Mouse (Mus musculus) CH12F3 (cell line): ENCODE results near the gene Arfgef2.

Experiments
- in situ Hi-C: fragments of 300-500 bp; cut with MboI; formaldehyde crosslinking; loops from 2 replicates; pipeline ENCODE4 v1.14.3; 2020; ENCODE audit warnings: low sequenced_read_pairs

Gene Arfgef2

GRCm38 (mm10) chr2:166855771-166856170 lies 50.4 kb downstream of the Arfgef2 start:
- in situ Hi-C loops: no loop called here

DNA sequence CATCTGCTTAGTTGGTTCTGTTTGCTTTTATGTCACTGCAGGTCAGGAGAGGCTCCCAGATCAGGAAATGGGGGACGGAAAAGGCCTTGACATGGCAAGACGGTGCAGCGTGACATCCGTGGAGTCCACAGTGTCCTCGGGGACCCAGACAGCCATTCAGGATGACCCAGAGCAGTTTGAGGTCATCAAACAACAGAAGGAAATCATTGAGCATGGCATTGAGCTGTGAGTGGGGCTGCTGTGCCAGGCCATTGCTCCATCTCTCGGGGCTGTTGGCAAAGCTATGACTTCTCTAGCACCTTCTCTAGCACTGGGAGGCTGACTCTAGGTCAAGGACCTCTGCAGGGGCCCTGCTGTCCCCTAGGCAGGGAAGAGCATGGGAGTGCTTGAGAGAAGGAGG lies 51.0 kb downstream of the Arfgef2 start:
- in situ Hi-C loops: no loop called here

DNA sequence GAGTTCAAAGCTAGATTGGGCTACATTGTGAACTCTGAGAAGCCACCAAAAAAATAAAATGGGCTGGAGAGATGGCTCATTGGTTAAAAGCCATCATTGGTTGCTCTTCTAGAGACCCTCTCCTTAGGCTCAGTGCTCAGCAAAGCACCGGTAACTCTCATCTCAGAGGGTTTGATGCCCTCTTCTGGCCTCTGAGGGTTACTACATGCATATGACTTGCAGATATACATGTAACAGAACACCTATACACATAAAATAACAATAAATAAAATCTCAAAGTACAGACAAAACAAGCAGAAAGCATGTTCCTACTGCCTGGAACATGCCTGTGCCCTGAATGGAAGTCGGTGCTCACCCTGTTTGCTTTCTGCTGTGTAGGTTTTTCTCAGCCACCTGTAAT lies 51.7 kb downstream of the Arfgef2 start:
- in situ Hi-C loops: no loop called here

DNA sequence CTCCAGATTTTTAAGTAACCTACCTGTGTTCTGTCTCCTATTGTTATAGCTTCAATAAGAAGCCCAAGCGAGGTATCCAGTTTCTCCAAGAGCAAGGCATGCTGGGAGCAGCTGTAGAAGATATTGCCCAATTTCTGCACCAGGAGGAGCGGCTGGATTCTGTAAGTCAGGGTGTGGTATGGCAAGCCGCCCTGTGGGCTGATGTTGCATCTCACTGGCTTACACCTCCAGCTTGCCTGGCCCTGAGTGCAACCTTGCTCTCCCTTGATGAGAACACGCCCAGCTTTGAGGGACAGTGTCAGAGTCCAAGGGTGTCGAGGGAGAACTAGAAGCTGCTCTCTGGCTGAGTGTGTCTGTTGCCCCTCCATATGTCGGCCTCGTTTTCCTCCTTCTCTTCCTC lies 53.8 kb downstream of the Arfgef2 start:
- in situ Hi-C loops: no loop called here

- in situ Hi-C loops: no loop called here
Observed at GRCm38 (mm10) chr2:166862505-166862904, 57.1 kb downstream of the Arfgef2 start.

DNA sequence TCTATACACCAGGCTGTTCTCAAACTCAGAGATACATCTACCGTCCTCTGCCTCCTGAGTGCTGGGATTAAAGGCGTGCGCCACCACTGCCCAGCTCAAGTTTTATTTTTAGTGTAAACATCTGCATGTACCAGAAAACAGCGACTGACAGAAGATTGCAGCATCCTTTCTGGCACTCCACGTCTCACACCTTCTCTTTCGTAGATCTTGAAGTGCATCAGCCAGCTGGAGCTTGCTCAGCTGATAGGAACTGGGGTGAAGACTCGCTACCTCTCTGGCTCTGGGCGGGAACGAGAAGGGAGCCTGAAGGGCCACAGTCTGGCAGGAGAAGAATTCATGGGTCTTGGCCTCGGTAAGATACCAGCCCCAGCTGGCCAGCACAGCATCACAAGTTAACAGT lies 60.1 kb downstream of the Arfgef2 start:
- in situ Hi-C loops: no loop called here

- in situ Hi-C loops: no loop called here
Observed at GRCm38 (mm10) chr2:166870271-166870865, 65.0 kb downstream of the Arfgef2 start.

GRCm38 (mm10) chr2:166870899-166871298 lies 65.5 kb downstream of the Arfgef2 start:
- in situ Hi-C loops: no loop called here

DNA sequence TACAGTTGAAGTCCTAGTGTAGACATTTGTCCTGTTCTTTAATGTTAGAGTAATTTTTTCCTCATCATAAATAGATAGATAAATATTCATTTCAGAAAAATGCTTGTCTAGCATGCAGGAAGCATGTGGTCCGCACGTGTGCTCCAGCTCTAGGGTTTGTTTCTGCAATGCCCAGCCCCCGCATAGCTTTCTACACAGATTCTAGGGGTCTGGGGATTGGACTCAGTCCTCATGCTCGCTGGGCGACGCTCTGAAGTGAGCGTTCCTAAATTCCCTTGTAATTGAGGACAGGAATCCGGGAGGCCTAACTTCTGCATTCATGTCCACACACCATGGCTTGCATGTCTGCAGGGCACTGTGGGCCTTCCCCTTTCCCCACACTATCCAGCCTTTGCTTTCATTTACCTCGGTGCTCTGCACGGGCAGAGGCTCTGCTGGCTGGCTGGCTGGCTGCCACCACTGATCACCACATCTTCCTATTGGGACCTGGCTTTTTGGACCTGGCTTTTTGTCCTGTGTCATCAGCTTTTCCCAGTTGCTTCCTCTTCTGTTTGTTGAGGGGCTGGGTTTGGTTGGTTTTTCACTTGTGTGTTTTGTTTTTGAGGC lies 69.4 kb downstream of the Arfgef2 start:
- in situ Hi-C loops: no loop called here

- in situ Hi-C loops: no loop called here
Observed at GRCm38 (mm10) chr2:166875561-166875960, 70.2 kb downstream of the Arfgef2 start.

DNA sequence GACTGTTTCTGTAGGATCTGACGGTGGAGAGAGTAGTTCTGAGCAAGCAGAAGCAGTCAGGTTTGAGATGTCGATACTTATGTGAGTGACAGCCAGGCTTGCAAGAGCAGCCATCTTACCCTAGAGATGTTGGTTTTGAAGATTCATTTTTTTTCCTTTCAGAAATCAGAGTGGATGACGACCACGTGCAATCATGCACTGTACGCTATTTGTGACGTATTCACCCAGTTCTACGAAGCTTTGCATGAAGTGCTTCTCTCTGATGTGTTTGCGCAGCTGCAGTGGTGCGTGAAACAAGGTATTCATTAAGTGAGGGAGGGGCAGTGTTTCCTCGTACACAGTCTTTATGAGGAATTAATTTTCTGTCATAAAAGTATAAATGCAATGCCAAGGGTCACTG lies 70.9 kb downstream of the Arfgef2 start:
- in situ Hi-C loops: no loop called here

DNA sequence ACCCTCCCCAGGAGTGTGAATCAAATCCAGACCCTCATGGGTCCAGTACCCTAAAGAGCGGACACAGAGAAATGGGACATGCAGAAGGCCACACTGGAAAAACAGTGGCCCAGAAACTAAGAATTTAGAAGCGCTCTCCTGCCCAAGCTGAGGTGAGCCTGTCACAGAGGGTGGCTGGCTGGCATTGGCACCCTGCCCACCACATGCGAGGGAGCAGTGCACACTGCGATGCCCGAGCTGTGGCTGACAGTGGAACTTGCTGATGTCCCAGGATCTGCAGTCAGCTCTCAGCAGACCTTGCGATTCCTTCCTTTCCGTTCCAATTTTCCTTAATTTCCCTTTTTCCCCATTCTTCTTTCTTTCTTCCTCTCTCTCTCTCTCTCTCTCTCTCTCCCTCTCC lies 79.7 kb downstream of the Arfgef2 start:
- in situ Hi-C loops: no loop called here

DNA sequence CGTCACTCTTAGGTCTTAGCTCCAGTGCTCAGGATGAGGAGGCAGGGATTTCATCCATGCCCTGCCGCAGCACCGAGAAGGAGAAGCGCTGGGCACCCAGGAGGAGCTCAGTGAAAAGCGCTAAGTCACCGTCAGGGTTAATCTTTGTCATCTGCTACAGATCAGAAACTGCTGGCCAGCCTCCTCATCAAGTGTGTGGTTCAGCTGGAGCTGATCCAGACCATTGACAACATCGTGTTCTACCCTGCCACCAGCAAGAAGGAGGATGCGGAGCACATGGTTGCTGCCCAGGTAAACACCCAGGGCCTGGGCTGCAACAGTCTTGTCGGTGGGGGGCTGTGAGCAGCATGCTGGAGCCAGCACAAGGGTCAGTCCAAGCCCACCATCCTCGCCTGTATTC lies 80.2 kb downstream of the Arfgef2 start:
- in situ Hi-C loops: no loop called here

DNA sequence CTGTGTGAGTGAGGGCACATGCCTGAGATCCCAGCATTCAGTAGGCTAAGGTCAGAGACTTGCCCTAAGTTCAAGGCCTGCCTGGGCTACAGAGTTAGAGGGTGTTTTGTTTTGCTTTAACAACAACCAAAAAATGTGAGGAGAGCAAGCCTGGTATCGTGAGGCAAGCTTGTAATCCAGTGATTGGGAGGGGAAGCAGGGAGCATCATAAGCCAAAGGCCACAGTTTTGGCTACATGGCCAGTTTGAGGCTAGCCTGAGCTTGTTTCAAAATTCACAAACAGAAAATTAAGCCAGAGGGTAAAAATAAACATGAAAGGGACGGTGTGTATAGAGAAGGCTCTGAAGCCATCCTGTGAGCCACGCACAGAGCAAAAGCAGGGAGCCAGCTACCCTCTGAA lies 80.8 kb downstream of the Arfgef2 start:
- in situ Hi-C loops: no loop called here

DNA sequence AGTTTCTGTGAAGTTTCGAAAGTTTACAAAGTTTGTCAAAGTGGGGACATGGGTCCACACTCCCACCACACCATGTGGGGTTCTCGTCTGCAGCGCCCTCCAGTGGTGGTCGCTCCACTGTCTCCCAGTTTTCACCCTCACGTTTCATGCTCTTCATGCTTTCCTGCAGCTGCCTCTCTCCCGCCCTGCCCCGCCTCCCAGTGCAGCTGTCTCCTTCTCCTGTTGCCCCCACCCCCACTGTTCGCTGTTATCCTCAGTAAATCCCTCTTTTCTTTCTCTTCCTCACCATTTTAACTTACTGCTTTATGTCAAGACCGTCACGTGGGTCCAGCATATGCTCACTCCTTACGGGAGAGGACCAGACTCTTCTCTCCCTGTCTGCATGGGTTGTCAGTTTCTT lies 82.4 kb downstream of the Arfgef2 start:
- in situ Hi-C loops: no loop called here

- in situ Hi-C loops: no loop called here
Observed at GRCm38 (mm10) chr2:166891366-166891880, 86.0 kb downstream of the Arfgef2 start.

DNA sequence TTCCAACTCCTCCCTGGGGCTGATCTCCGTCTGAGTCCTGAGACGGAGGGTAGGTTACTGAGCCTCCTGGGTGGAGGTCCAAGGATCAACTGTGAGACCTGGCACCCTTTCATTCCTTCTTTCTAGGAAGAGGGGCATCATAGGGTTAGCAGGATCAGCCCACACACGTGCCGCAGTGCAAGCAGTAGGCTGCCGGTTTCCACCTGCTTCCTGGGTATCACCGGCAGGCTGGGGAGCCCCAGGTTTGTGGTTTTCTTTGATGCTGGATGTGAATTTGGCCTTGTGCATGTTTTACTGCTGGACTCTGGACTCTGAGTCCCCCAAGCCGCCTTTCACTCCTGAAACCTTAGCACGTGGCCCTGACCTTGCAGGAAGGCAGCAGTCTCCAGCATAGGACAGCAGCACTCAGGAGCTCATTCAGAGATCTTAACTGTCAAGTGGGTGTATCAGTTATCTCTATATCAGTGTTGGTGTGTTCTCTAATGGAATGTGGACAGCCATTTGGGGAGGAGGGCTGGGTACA lies 86.8 kb downstream of the Arfgef2 start:
- in situ Hi-C loops: no loop called here

- in situ Hi-C loops: no loop called here
Observed at GRCm38 (mm10) chr2:166893036-166893435, 87.6 kb downstream of the Arfgef2 start.

GRCm38 (mm10) chr2:166896368-166896767 lies 91.0 kb downstream of the Arfgef2 start:
- in situ Hi-C loops: no loop called here

GRCm38 (mm10) chr2:166896974-166897373 lies 91.6 kb downstream of the Arfgef2 start:
- in situ Hi-C loops: no loop called here

DNA sequence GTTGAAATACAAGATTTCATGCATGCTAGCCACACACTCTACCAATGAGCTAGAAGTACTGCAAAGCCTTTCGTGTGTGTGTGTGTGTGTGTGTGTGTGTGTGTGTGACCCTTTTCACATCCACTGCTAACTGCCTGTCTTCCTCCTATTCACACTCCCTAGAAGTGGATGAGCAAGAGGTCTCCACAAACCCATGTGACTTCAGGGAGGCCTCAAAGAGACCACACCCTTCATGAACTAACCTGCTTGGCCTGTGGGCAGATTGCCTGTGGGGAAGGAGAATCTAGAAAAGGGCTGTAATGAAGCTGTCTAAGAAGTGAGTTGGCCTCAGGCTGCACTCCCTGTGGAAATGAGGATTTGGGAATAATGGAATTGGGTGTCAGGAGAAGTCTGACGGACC lies 93.8 kb downstream of the Arfgef2 start:
- in situ Hi-C loops: no loop called here

GRCm38 (mm10) chr2:166899746-166900145 lies 94.4 kb downstream of the Arfgef2 start:
- in situ Hi-C loops: no loop called here
